In the genomic region with DNA sequence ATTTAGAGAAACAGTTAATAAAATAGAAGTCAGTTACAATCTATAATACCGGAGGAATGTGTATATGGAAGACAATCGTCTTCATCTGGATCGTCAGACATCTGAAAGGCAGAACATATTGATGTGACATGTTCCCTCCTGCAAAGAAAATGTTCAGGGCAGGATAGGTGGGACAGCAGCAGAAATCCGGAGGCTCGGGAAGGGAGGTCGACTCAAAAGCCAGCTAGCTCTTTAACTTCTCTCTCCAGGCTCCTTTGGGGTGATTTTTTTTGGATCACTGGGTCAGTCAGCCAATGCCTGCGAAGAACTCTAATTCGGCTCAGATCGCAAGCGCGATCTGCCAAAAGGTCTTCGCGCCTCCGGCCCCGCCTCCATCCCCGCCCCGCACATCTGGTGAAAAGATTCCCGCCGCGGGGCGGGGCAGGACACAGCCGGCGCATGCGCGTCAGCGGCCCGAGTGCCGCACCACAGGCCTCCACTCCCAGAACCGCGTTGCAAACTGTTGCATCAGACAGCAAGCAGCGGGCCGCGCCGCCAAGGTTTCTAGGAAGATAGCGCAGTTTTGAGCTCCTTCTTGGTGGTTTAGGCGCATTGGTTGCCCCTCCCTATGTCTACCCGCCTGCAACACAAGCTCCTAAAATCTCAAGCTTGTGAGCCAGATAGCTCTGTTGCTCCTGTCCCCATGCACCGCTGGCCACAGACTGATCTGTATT, we compare ENCODE assay signal across 8 mouse cellular contexts. TPM values are rescaled to one million over a fixed set of nuclear protein-coding genes. Genes with fewer than 3 reads are reported as not detected.
DNase-seq lines count a peak whose midpoint lies in the region; ATAC-seq lines count a peak whose summit lies in the region.

No protein-coding gene starts in this region.

- H3K9me3 ChIP-seq in embryonic facial prominence, embryonic 14.5 days (ENCODE audit: control insufficient read depth, low read length): no peaks in the 10 kb centered on the region
- H3K9me3 ChIP-seq in heart, embryonic 11.5 days (replicated peaks; ENCODE audit: control insufficient read depth, low read length): no peaks in the 10 kb centered on the region
- no peaks in the 10 kb centered on the region for H3K9me3 ChIP-seq in kidney, embryonic 15.5 days (replicated peaks)

- H3K4me1 ChIP-seq in embryonic facial prominence, embryonic 14.5 days (ENCODE audit: control insufficient read depth, insufficient read depth, low read length): peaks cover 35% of the 10 kb centered on the region
- H3K4me1 ChIP-seq in heart, embryonic 11.5 days (ENCODE audit: control insufficient read depth, insufficient read depth, low read length): peaks cover 13% of the 10 kb centered on the region; the same call in 1 of the 2 replicates
- H3K4me1 ChIP-seq in kidney, embryonic 15.5 days: peaks cover 38% of the 10 kb centered on the region

- H3K27me3 ChIP-seq in embryonic facial prominence, embryonic 14.5 days (replicated peaks; ENCODE audit: control insufficient read depth, insufficient read depth, low read length): peaks cover 20% of the 10 kb centered on the region
- peaks cover 20% of the 10 kb centered on the region for H3K27me3 ChIP-seq in heart, embryonic 11.5 days (ENCODE audit: control insufficient read depth, insufficient read depth, low read length)
- peaks cover 52% of the 10 kb centered on the region for H3K27me3 ChIP-seq in kidney, embryonic 15.5 days

- peak overlapping the region; percentile 34 for H3K4me3 ChIP-seq in embryonic facial prominence, embryonic 14.5 days (ENCODE audit: low read depth, low read length)
- H3K4me3 ChIP-seq in heart, embryonic 11.5 days (ENCODE audit: low read depth, low read length): peak overlapping the region; percentile 42
- peak overlapping the region; percentile 43 for H3K4me3 ChIP-seq in kidney, embryonic 15.5 days (replicated peaks)

- H3K27ac ChIP-seq in embryonic facial prominence, embryonic 14.5 days (replicated peaks; ENCODE audit: low read depth, low read length): peak overlapping the region; percentile 96
- peak overlapping the region; percentile 63 for H3K27ac ChIP-seq in heart, embryonic 11.5 days (ENCODE audit: low read depth, low read length)
- peak overlapping the region; percentile 85 for H3K27ac ChIP-seq in kidney, embryonic 15.5 days

- peak; percentile 95 for DNase-seq in 416B (ENCODE audit: low read depth)
- peak; percentile 95 to 96 for DNase-seq in adrenal gland, postnatal 36 days
- DNase-seq in embryonic facial prominence, embryonic 14.5 days (ENCODE audit: low spot score): peak; percentile 97
- DNase-seq in liver: peak; percentile 89
- peak; percentile 43 to 57 for DNase-seq in monocyte, adult 2 months (ENCODE audit: low read depth in 1 of 2, low spot score in 2 of 2)
- DNase-seq in spleen, postnatal 36 days (ENCODE audit: low spot score in 2 of 2): peak; percentile 74

- H3K4me2 ChIP-seq in embryonic facial prominence, embryonic 14.5 days (ENCODE audit: low read depth, low read length): peak overlapping the region; percentile 76
- H3K4me2 ChIP-seq in heart, embryonic 11.5 days: peak overlapping the region; percentile 90
- H3K4me2 ChIP-seq in kidney, embryonic 15.5 days: peak overlapping the region; percentile 76

- peak overlapping the region; percentile 62 for H3K9ac ChIP-seq in embryonic facial prominence, embryonic 14.5 days (ENCODE audit: low read depth, low read length)
- H3K9ac ChIP-seq in heart, embryonic 11.5 days (ENCODE audit: low read depth, low read length): peak overlapping the region; percentile 68
- peak overlapping the region; percentile 35 for H3K9ac ChIP-seq in kidney, embryonic 15.5 days

- WGBS in embryonic facial prominence, embryonic 14.5 days: 3% methylated on average over 38 of the region's 38 CpGs
- 4% methylated on average over 38 of the region's 38 CpGs for WGBS in heart, embryonic 11.5 days (ENCODE audit: insufficient replicate concordance)
- 3% methylated on average over 38 of the region's 38 CpGs for WGBS in kidney, embryonic 15.5 days

- ATAC-seq in embryonic facial prominence, embryonic 14.5 days (ENCODE audit: low read depth): peak; percentile 85
- ATAC-seq in heart, embryonic 11.5 days (replicated peaks; ENCODE audit: insufficient number of reproducible peaks, low FRiP score, low TSS enrichment): peak; percentile 58
- peak; percentile 72 for ATAC-seq in kidney, embryonic 15.5 days (replicated peaks; ENCODE audit: low FRiP score)

- no peaks in the 10 kb centered on the region for H3K36me3 ChIP-seq in embryonic facial prominence, embryonic 14.5 days (ENCODE audit: control insufficient read depth, insufficient read depth, low read length)
- H3K36me3 ChIP-seq in heart, embryonic 11.5 days (ENCODE audit: control insufficient read depth, insufficient read depth, low read length): no peaks in the 10 kb centered on the region
- H3K36me3 ChIP-seq in kidney, embryonic 15.5 days: no peaks in the 10 kb centered on the region

RNA-seq across cellular contexts. Expression of gene Creb3l1, which starts 31.0 kb away (rescaled TPM):
- 10 to 100 TPM in 1 of 2 experiments, 1 to 10 TPM in 1; 6.2 to 30.5 TPM for total RNA-seq in adrenal gland, postnatal 36 days (2021)
- 42.6 and 56.6 TPM in 2 replicates for polyA plus RNA-seq in embryonic facial prominence, embryonic 14.5 days (2014; fragmentation: Nextera tagmentation; extraction: Ambion mirVana)
- 8.2 TPM in 2 replicates for polyA plus RNA-seq in heart, embryonic 11.5 days (2014; fragmentation: Nextera tagmentation; extraction: Ambion mirVana)
- polyA plus RNA-seq in kidney, embryonic 15.5 days (2015; fragmentation: Nextera tagmentation; extraction: Ambion mirVana): 14.0 and 14.9 TPM in 2 replicates

RNA-seq across cellular contexts. Expression of gene Phf21a, which starts 37.7 kb away (rescaled TPM):
- 10 to 100 TPM; 60.6 to 74.1 TPM for total RNA-seq in adrenal gland, postnatal 36 days (2021)
- polyA plus RNA-seq in embryonic facial prominence, embryonic 14.5 days (2014; fragmentation: Nextera tagmentation; extraction: Ambion mirVana): 21.0 and 24.8 TPM in 2 replicates
- 18.8 and 25.5 TPM in 2 replicates for polyA plus RNA-seq in heart, embryonic 11.5 days (2014; fragmentation: Nextera tagmentation; extraction: Ambion mirVana)
- polyA plus RNA-seq in kidney, embryonic 15.5 days (2015; fragmentation: Nextera tagmentation; extraction: Ambion mirVana): 28.7 and 32.3 TPM in 2 replicates

Comparison
In these comparisons a context has a peak if more than half of its experiments do, and no peak if none do; other contexts are left out.
1. Peak in every context shown above with its lines: DNase-seq, ATAC-seq, H3K4me3 ChIP-seq and H3K27ac ChIP-seq.